Mouse (Mus musculus) lung, adult 2 months (tissue): ENCODE measurements around the gene Tymp.

ENCODE experiments used
- CTCF ChIP-seq: fragments of 200-500 bp; IDR thresholded peaks from 2 replicates; pipeline ENCODE4 v1.5.1; 2011; ENCODE audit warnings: mild to moderate bottlenecking, low read length, control low read depth; ENCODE audit not compliant: insufficient read depth
- POLR2A ChIP-seq: fragments of 200-500 bp; IDR thresholded peaks from 2 replicates; pipeline ENCODE4 v1.6.1; 2011; ENCODE audit warnings: low read depth, mild to moderate bottlenecking, control low read depth, low read length, borderline replicate concordance; ENCODE audit errors: extremely low read depth

- TF ChIP-seq CTCF (no peak), POLR2A (no peak)
Measured at GRCm38 (mm10) chr15:89374801-89375534, 1.9 kb downstream of the Tymp start.
